Mouse (Mus musculus) gastrocnemius, adult 8-10 months (tissue): Measurements from ENCODE around the gene Cenpv. TPM values are rescaled to one million over a fixed set of nuclear protein-coding genes. Genes with fewer than 3 reads are reported as not detected.

Experiments
- DNase-seq, 2 experiments: peaks; one replicate each; pipeline ENCODE4 v3.0.0; 2022; ENCODE audit warnings: low spot score in 2 of 2
- total RNA-seq, 4 experiments: library from RNA; stranded (reverse); gene quantifications; 2 replicates each; pipeline ENCODE4 v1.2.4; 2022

Cenpv gene
- total RNA-seq, 4 experiments from 2014 or later = 14.0 to 21.6 (median 17.8) TPM

GRCm38 (mm10) chr11:62554163-62554855 is 15.2 kb upstream of the Cenpv start:
- no peak for DNase-seq

GRCm38 (mm10) chr11:62553633-62554032 is 14.6 kb upstream of the Cenpv start:
- no peak for DNase-seq

GRCm38 (mm10) chr11:62553186-62553585 is 14.1 kb upstream of the Cenpv start:
- DNase-seq = no peak

GRCm38 (mm10) chr11:62551226-62552119 is 12.4 kb upstream of the Cenpv start:
- peak; percentile 80 to 82 for DNase-seq

- DNase-seq = peak; percentile 98 to 99
Observed at GRCm38 (mm10) chr11:62550727-62551225, 11.7 kb upstream of the Cenpv start, which contains the start of gene Ubb. Gene Ubb, plus strand, starts transcription at chr11:62551171.

GRCm38 (mm10) chr11:62550227-62550685 is 11.2 kb upstream of the Cenpv start:
- peak in 1 of 2 experiments; percentile 20 for DNase-seq

- peak; percentile 77 to 78 for DNase-seq
Observed at GRCm38 (mm10) chr11:62549782-62550181, 10.7 kb upstream of the Cenpv start.

GRCm38 (mm10) chr11:62543991-62544390 is 4.9 kb upstream of the Cenpv start:
- DNase-seq = no peak

GRCm38 (mm10) chr11:62541581-62541980 is 2.5 kb upstream of the Cenpv start:
- no peak for DNase-seq

- DNase-seq = no peak
Observed at GRCm38 (mm10) chr11:62540969-62541368, 1.9 kb upstream of the Cenpv start.

GRCm38 (mm10) chr11:62540167-62540566 is 1.1 kb upstream of the Cenpv start:
- DNase-seq = no peak

GRCm38 (mm10) chr11:62538321-62539088 is 556 bp downstream of the Cenpv start:
- DNase-seq = peak; percentile 15 to 56

- DNase-seq = no peak
Observed at GRCm38 (mm10) chr11:62537590-62537989, 1.5 kb downstream of the Cenpv start.

- no peak for DNase-seq
Observed at GRCm38 (mm10) chr11:62537089-62537488, 2.0 kb downstream of the Cenpv start.

GRCm38 (mm10) chr11:62522283-62522682 is 16.8 kb downstream of the Cenpv start:
- no peak for DNase-seq

GRCm38 (mm10) chr11:62518991-62519390 is 20.1 kb downstream of the Cenpv start:
- DNase-seq = no peak

- no peak for DNase-seq
Observed at GRCm38 (mm10) chr11:62513311-62513710, 25.8 kb downstream of the Cenpv start.

GRCm38 (mm10) chr11:62512529-62513080 is 26.5 kb downstream of the Cenpv start:
- DNase-seq = no peak

- no peak for DNase-seq
Observed at GRCm38 (mm10) chr11:62511444-62512202, 27.4 kb downstream of the Cenpv start.

GRCm38 (mm10) chr11:62510956-62511355 is 28.1 kb downstream of the Cenpv start:
- no peak for DNase-seq
